Mouse (Mus musculus): ENCODE results near the gene Hbb-bs.
"Not testable (repeated sequence)": the region's sequence is repeated elsewhere in the genome, so short reads cannot be mapped to it uniquely, and the experiment has no call there.

The Hbb-bs gene

DNA sequence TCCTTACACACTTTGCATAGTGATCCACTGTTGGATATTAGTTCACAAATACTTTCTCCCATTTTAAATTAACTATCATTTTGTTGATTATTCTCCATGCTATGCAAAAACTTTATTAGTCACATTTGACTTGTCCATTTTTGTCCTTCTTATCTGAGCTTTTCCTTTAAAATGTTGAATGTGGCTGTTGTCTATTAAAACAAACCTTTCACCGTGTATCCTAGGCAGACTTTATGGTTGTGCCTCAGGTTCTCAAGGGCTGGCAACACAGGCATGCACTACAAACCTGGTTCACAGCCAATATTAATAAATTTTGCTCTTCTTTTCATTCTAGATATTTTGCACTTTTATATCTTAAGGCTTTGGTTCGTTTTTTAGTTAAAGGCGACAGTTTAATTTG lies 17.1 kb downstream of the Hbb-bs start:
- DNase-seq = no peak

- DNase-seq = no peak
These were observed 17.6 kb downstream of the Hbb-bs start for GRCm38 (mm10) chr7:103810296-103810695.

DNA sequence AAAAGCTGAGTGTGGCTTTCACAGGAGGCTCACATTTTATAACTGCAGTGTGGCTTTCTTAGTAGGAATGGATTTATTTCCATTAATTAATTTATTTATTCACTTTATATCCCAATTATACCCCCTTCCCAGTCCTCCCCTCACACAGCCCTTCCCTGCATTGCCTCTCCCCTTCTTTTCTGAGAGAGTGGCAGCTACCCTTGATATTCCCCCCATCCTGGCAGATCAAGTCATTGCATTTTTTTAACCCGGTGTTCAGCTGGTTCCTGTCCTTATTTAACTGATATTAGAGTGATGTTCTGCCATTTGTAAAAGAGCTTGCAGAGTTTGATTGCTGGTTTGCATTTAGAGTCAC lies 18.1 kb downstream of the Hbb-bs start:
- DNase-seq = no peak

DNA sequence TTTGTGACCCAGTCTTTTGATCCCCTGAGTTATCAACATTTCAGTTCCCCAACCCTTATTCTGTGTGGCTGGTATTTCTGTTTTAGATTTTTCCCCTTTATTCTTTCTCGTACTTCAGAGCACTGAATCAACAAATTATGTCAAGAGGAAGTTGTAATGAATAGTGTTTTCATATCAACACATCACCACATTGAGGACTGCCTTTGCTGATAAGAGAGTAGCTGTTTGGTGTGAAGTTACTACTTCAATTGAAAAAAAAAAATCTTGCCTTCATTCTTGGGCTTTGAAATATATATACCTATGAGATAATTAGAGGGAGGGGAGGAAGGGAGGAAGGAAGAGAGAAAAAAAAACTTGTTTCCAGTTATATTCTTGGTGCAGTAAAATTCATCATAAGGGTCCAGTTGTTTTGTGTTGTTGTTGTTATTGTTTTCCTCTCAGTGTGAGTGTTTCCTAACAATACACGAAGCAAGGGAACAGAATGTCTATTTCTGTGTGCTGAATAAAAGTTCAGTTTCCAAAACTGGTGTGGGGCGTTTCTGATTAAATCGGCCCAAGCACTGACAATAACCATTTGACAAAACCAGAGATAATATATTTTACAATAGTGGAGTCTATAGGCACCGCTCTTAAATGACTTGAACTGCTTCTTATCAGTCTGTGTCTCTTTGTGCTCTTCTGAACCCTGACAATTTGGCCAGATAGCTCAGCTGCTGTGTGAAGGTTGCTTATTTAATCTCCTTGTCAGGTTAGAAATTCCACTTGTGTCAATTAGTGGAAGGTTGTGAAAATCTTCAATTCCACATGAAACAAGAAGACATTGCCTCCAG lies 18.7 kb downstream of the Hbb-bs start:
- DNase-seq = no peak

DNA sequence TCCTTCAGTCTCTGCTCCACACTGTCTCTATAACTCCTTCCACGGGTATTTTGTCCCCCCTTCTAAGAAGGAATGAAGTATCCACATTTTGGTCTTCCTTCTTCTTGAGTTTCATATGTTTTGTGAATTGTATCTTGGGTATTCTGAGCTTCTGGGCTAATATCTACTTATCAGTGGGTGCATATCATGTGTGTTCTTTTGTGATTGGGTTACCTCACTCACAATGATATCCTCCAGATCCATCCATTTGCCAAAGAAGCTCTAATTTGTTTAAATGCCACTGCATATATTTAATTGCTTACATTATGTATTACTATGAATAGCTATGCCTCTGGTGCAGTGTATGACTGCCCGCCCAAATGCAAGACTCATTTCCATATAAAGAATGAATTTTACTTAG lies 19.8 kb downstream of the Hbb-bs start:
- DNase-seq = not testable (repeated sequence)

GRCm38 (mm10) chr7:103806856-103807255 lies 21.0 kb downstream of the Hbb-bs start:
- DNase-seq = no peak

DNA sequence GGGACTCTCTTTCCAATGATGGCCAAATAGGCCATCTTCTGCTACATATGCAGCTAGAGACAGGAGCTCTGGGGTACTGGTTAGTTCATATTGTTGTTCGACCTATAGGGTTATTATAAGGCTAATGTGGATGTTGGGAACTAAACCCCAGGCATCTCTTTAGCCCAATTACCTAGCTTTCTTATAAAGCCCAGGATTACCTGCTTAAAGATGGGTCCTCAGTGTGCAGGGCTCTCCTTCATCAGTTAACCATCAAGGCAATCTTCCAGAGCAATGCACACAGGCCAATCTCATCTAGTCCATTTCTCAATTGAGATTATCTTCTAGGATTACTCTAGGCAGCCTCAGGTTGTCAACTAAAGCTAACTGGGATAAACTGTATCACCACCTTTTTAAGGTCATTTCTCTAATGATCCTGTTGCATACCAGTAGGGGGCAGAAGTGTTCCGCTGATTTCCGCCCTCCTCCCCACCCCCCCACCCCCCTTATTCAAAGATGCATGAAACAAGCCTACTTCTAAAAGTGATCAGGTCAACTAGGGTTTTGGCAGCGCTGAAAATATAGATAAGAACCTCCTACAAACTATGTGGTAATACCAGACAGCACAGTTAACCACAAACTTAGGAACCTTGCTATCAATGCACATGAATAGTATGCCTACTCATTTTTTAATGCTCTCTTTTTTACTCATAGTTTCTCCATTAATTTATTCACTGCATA lies 35.1 kb downstream of the Hbb-bs start:
- no peak for DNase-seq

DNA sequence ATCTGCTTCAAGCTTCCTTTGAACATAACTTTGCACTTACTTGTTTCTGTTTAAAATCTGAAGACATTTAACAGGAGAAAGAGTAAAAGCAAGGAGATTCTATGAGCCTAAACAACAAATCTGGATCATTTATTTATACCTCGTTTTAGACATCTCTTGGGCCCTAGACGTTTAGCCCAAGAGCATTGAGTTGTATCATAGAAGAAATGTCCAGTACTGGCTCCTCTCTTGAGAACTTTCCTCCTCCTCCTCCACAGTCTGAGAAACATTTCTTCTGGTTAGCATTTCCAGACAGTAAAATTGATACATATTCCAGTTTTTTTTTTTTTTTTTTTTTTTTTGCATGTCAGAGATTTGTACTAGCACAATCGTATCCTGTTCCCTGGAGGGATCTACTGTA lies 36.2 kb downstream of the Hbb-bs start, which contains the start of gene Olfr67:
TSS of gene Olfr67 (minus strand) at position 101 of the 400 bp plus-strand sequence.
- no peak for DNase-seq

DNA sequence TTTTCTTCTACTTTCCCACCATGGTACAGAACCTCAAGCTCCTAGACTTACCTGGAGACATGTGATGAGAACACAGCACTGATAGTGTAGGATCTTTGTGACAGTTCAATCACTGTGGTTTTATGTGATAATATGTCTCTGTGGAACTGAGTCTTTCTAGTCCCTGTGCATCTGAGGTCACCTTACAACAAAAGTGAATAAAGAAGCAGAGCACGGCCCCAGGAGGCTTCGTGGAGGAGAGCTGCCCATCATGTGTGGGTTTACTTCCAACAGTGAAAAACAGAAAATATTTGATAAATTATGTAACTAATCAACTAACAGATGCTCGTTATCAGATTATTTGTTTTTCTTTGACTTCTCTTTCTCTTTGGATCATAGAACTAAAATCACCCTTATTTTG lies 48.3 kb downstream of the Hbb-bs start, which contains the start of gene Olfr68:
TSS of gene Olfr68 (minus strand) at position 101 of the 400 bp plus-strand sequence.
- no peak for DNase-seq

DNA sequence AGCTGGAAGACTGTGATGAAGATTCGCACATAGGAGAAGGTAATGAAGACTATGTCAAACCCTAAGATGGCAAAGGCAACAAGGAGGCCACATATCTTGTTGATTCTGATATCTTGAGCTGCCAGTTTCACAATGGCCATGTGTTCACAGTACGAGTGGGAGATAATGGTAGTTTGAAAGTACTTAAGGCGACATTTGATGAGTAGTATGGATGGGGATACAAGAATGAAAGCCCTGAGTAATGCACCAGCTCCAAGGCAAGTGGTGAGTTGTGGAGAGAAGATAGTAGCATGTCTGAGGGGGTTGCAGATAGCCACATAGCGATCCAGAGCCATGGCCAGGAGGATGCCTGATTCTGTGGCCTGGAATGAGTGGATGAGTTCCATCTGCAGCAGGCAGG lies 50.2 kb downstream of the Hbb-bs start:
- DNase-seq = not testable (repeated sequence)
